Mouse (Mus musculus) urinary bladder, postnatal 14 days (tissue): ENCODE data around the gene Dusp7.
A peak's percentile ranks its signal among the peaks of the same experiment; 100 is the strongest.

Experiments
- DNase-seq: peaks from one replicate; pipeline ENCODE4 v3.0.0; 2021; ENCODE audit warnings: low spot score

Dusp7 gene

DNA sequence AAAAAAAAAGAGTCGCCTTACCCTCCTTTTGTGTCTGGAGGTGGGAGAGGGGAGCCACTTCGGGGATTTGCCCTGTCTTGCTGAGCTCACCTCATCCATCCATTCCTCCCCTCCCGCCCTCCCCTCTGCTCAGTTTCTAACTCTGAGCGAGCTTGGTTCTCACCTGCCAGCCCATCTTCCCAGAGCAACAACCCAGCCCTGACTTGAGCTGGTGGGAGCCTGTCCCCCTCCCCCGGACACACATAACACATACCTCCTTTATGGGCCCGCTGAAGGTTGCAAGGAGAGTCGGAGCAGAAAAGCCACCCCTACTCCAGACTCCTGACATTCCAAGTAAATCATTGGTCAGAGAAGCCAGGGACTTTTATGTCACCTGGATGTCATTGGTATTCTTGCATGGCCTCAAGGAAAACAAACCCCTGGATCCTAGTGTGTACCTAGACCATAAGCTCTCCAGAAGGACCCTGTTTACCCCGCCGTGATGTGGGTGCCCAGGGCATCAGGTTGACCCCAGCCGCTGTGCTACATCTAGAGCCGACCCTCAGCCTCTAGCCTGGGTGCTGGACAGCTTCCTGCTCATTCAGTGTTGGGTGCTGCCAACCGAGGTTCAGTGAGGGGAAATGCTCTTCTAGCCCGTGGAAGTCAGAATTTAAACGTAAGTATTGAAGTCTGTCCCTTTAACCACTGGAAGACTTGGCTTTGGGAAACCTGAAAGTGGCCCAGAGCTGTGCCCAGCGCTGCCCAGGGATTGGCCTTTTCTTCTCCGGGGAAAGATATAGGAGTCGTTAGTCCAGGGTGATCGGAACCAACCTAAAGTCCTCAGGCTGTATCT, 52.8 kb downstream of the Dusp7 start:
- no peak for DNase-seq

DNA sequence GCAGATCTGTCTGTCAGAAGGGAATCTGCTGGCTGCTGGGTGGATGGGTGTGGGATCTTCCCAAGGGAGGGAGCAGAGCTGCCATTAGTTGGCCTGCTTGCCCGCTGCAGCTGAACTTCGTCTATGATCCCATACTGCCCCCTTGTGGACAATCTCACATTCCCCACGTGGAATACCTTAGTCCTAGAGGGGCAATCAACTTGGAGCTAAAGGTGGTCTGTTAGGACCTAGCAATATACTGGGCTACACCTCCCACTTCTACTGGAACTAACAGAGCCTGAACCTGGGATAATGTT, 53.4 kb downstream of the Dusp7 start:
- DNase-seq: peak; percentile 89
